Mouse (Mus musculus): Measurements from ENCODE around the gene Cdh4. TPM values are rescaled to one million over a fixed set of nuclear protein-coding genes. Genes with fewer than 3 reads are reported as not detected.

Cdh4 gene
- polyA plus RNA-seq, 1 experiment = not detected

- no peak for TF ChIP-seq GATA1 (IDR thresholded peaks at IDR 0.05; ENCODE audit: low read length)
Observed at GRCm38 (mm10) chr2:179884561-179884960, 442.3 kb downstream of the Cdh4 start.

GRCm38 (mm10) chr2:179891048-179891447, 448.8 kb downstream of the Cdh4 start:
- TF ChIP-seq GATA1 (IDR thresholded peaks at IDR 0.05; ENCODE audit: low read length) = no peak

GRCm38 (mm10) chr2:179896949-179897348, 454.7 kb downstream of the Cdh4 start:
- no peak for TF ChIP-seq GATA1 (IDR thresholded peaks at IDR 0.05; ENCODE audit: low read length)

GRCm38 (mm10) chr2:179912911-179913310, 470.7 kb downstream of the Cdh4 start:
- TF ChIP-seq GATA1 (IDR thresholded peaks at IDR 0.05; ENCODE audit: low read length) = no peak

- TF ChIP-seq GATA1 (IDR thresholded peaks at IDR 0.05; ENCODE audit: low read length) = no peak
Observed at GRCm38 (mm10) chr2:179913349-179913748, 471.1 kb downstream of the Cdh4 start.

GRCm38 (mm10) chr2:179914246-179914645, 472.0 kb downstream of the Cdh4 start:
- TF ChIP-seq GATA1 (IDR thresholded peaks at IDR 0.05; ENCODE audit: low read length) = no peak

- no peak for TF ChIP-seq GATA1 (IDR thresholded peaks at IDR 0.05; ENCODE audit: low read length)
Observed at GRCm38 (mm10) chr2:179916877-179917673, 474.8 kb downstream of the Cdh4 start.

GRCm38 (mm10) chr2:179920042-179920441, 477.8 kb downstream of the Cdh4 start:
- no peak for TF ChIP-seq GATA1 (IDR thresholded peaks at IDR 0.05; ENCODE audit: low read length)

GRCm38 (mm10) chr2:179921021-179921653, 478.9 kb downstream of the Cdh4 start:
- no peak for TF ChIP-seq GATA1 (IDR thresholded peaks at IDR 0.05; ENCODE audit: low read length)

- no peak for TF ChIP-seq GATA1 (IDR thresholded peaks at IDR 0.05; ENCODE audit: low read length)
Observed at GRCm38 (mm10) chr2:179924038-179924437, 481.8 kb downstream of the Cdh4 start.

- TF ChIP-seq GATA1 (IDR thresholded peaks at IDR 0.05; ENCODE audit: low read length) = no peak
Observed at GRCm38 (mm10) chr2:179929166-179929565, 486.9 kb downstream of the Cdh4 start.

- no peak for TF ChIP-seq GATA1 (IDR thresholded peaks at IDR 0.05; ENCODE audit: low read length)
Observed at GRCm38 (mm10) chr2:179931741-179932140, 489.5 kb downstream of the Cdh4 start.

GRCm38 (mm10) chr2:179934165-179934564, 491.9 kb downstream of the Cdh4 start:
- TF ChIP-seq GATA1 (IDR thresholded peaks at IDR 0.05; ENCODE audit: low read length) = no peak

GRCm38 (mm10) chr2:179937091-179937490, 494.9 kb downstream of the Cdh4 start:
- TF ChIP-seq GATA1 (IDR thresholded peaks at IDR 0.05; ENCODE audit: low read length) = no peak

GRCm38 (mm10) chr2:179941696-179942095, 499.5 kb downstream of the Cdh4 start:
- TF ChIP-seq GATA1 (IDR thresholded peaks at IDR 0.05; ENCODE audit: low read length) = no peak

- no peak for TF ChIP-seq GATA1 (IDR thresholded peaks at IDR 0.05; ENCODE audit: low read length)
Observed at GRCm38 (mm10) chr2:179945051-179945450, 502.8 kb downstream of the Cdh4 start.

GRCm38 (mm10) chr2:179946496-179946895, 504.3 kb downstream of the Cdh4 start:
- TF ChIP-seq GATA1 (IDR thresholded peaks at IDR 0.05; ENCODE audit: low read length) = no peak

All from G1E-ER4 (cell line).